Mouse (Mus musculus) right cerebral cortex, postnatal 36 days (tissue): ENCODE results near the gene Igfl3.

ENCODE experiments used
- DNase-seq, 2 experiments: peaks; one replicate each; pipeline ENCODE4 v3.0.0; 2022; ENCODE audit warnings: low spot score in 2 of 2, mixed read lengths in 1 of 2

The Igfl3 gene

GRCm38 (mm10) chr7:18176194-18176593, at the start of gene Igfl3:
TSS of gene Igfl3 (plus strand) at chr7:18176494.
- DNase-seq: no peak

GRCm38 (mm10) chr7:18210938-18211337, 34.6 kb downstream of the Igfl3 start:
- DNase-seq: no peak

GRCm38 (mm10) chr7:18214699-18215098, 38.4 kb downstream of the Igfl3 start:
- DNase-seq: no peak
